Mouse (Mus musculus) cerebellum, adult 9-10 months (tissue): ENCODE measurements around the gene Gng2.

Experiments
- DNase-seq: peaks from one replicate; pipeline ENCODE4 v3.0.0; 2022

Gng2 gene

GRCm38 (mm10) chr14:19977271-19978024, at the start of gene Gng2:
Gng2 (minus strand) TSS chr14:19977627.
- peak; percentile 73 for DNase-seq

- no peak for DNase-seq
These were observed 47.7 kb upstream of the Gng2 start for GRCm38 (mm10) chr14:20024888-20025719.

GRCm38 (mm10) chr14:20023939-20024338, 46.5 kb upstream of the Gng2 start:
- no peak for DNase-seq

GRCm38 (mm10) chr14:20019486-20019885, 42.1 kb upstream of the Gng2 start:
- DNase-seq: no peak

- DNase-seq: no peak
These were observed 35.3 kb upstream of the Gng2 start for GRCm38 (mm10) chr14:20012506-20013275.

GRCm38 (mm10) chr14:20007446-20007845, 30.0 kb upstream of the Gng2 start:
- no peak for DNase-seq

- no peak for DNase-seq
These were observed 27.4 kb upstream of the Gng2 start for GRCm38 (mm10) chr14:20004777-20005289.

- no peak for DNase-seq
These were observed 19.4 kb upstream of the Gng2 start for GRCm38 (mm10) chr14:19996853-19997252.

GRCm38 (mm10) chr14:19995943-19996342, 18.5 kb upstream of the Gng2 start:
- DNase-seq: no peak

- no peak for DNase-seq
These were observed 16.6 kb upstream of the Gng2 start for GRCm38 (mm10) chr14:19994068-19994467.

- DNase-seq: no peak
These were observed 16.1 kb upstream of the Gng2 start for GRCm38 (mm10) chr14:19993570-19993883.

- no peak for DNase-seq
These were observed 15.6 kb upstream of the Gng2 start for GRCm38 (mm10) chr14:19992873-19993569.

GRCm38 (mm10) chr14:19991861-19992260, 14.4 kb upstream of the Gng2 start:
- DNase-seq: no peak

- DNase-seq: no peak
These were observed 13.1 kb upstream of the Gng2 start for GRCm38 (mm10) chr14:19990436-19990993.

GRCm38 (mm10) chr14:19988410-19988809, 11.0 kb upstream of the Gng2 start:
- no peak for DNase-seq

GRCm38 (mm10) chr14:19987358-19987834, 10.0 kb upstream of the Gng2 start:
- no peak for DNase-seq

- DNase-seq: peak; percentile 85
These were observed 9.4 kb upstream of the Gng2 start for GRCm38 (mm10) chr14:19986614-19987357.

GRCm38 (mm10) chr14:19985912-19986613, 8.6 kb upstream of the Gng2 start:
- DNase-seq: no peak

- no peak for DNase-seq
These were observed 7.9 kb upstream of the Gng2 start for GRCm38 (mm10) chr14:19985107-19985911.
